Mouse (Mus musculus) layer of hippocampus, adult 9-10 months (tissue): ENCODE data around the gene Zbtb20.

Source experiments
- DNase-seq: peaks from one replicate; pipeline ENCODE4 v3.0.0; 2022; ENCODE audit warnings: low spot score

Zbtb20 gene

GRCm38 (mm10) chr16:43456446-43457172 is 580.9 kb downstream of the Zbtb20 start:
- no peak for DNase-seq

- no peak for DNase-seq
Observed at GRCm38 (mm10) chr16:43457814-43458213, 582.1 kb downstream of the Zbtb20 start.

DNA sequence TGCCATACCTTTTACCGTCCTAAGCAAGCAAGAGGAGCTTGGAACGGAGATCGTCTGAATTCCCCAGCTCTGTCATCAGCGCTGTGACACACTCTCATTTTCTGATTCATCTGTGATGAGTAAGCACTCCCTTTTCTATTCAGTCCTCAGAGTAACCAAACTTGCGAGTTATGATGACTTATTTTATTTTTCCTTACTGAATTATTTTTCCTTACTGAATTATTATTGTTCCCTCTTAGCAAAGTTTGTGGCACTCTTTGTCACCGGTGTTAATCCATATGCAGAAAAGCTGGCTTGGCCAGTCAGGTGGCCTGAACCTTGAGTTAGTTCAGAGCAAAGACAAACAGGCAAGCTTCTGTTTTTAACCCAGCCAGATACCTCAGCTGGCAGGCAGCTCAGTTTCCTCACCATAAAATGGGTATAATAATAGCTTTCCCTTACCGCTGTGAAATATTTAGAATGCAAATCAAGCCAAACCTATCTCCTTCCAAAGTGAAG is 583.1 kb downstream of the Zbtb20 start:
- DNase-seq = no peak

GRCm38 (mm10) chr16:43461745-43462378 is 586.2 kb downstream of the Zbtb20 start:
- no peak for DNase-seq

DNA sequence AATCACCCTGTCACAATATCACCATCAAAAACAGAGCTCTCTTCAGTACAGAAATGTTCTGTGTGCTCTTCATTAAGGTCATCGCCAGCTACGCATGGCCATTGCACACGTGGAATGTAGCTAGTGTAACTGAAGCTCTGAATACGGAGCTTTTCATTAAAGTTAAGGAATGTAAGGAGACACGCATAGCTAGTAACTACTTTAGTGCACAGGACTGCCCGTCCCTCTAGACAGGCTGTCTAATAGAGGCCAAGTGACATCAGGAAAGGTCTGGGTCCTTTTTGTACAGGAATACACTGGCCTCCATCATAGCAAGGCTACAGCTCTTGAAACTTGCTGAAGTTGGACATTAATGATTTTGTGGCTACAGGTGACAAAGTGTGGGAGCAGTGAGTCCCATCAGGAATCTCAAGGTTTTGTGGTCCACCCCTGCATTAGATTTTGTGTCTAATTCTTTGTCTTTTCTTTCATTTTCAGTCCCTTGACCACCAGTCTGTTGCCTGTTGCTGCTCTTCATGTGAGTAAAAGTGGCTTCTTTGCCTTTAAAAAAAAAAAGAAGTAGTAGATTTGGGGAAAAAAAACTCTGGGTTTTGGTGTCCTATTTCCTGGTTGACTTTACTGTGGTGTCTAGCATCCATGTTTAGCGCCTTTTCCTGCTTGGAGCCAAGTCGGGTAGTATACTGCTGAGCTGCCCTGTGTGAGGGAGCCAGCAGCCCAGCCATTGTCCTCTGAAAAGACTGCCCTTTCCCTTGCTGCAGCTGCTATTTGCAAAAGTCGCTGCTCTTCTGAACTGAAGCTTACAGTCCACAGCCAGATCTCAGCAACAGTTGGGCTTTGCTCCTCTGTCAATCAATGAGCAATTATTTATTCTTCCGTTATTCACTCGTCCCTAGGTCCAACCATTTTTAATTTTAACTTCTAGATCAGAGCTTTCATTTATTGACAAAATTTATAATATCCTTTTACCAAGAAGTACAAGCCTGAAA is 587.1 kb downstream of the Zbtb20 start:
- DNase-seq = no peak

DNA sequence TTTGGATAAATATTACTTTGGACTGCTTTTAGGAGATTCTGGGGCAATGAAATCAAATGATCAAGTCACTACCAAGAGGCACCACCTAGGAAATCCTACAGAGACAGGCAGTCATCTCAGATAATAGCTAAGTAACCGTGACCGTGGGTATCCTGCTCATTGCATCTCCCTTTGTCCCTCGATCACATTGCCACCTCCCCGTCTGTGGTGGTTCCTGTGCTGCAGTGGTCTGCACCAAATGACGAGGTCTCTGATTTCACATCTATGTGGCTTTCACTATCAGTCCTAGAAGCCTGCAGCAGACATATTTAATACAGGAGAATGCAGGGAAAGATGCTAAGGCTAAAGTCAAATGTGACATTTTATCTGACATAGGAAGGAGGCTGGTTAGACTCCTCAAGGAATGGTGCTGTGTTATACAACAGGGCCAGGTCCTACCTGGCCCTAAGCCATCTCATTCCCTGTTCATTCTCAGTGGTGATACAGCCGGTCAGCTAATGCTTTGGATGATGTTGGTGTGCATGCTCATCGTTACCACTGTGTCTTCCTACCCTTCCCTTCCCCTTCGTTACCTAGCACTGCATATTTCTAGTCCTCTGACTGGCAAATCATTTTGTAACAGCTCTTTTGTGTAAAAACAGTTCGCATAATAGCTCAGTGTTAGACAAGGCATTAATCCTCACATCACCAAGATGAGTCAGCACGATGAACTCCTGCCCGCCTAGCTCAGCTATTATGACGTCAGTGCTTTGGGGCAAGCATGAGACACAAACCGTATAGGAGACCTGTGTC is 588.2 kb downstream of the Zbtb20 start:
- peak; percentile 42 for DNase-seq

DNA sequence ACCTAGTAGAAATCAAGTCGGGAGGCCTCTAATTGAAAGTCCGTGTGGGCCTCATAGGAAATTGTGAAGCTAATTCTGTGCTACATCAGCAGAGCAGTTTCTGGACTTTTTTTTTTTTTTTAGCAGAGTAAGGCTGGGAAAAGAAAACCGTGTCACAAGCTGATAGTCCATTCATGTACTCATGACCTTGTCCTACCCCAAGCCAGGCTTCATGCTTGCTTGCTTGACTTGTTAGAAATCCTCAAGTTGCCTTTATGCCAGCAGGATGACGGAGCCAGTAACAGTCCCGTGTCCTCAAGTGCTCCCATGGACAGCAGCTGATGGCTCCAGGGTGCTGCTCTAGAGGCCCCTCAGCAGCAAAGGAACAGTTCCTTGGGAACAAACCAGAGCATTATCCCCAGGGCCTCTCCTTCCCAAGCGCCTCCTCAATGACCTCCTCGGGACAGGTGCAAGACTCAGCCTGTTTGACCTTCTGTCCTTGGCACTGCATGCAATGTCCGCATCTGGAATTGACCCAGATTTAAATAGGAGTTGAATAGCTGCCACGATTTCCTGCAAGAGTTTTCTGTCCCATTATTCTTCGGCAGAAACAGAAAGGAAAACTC is 588.9 kb downstream of the Zbtb20 start:
- no peak for DNase-seq

DNA sequence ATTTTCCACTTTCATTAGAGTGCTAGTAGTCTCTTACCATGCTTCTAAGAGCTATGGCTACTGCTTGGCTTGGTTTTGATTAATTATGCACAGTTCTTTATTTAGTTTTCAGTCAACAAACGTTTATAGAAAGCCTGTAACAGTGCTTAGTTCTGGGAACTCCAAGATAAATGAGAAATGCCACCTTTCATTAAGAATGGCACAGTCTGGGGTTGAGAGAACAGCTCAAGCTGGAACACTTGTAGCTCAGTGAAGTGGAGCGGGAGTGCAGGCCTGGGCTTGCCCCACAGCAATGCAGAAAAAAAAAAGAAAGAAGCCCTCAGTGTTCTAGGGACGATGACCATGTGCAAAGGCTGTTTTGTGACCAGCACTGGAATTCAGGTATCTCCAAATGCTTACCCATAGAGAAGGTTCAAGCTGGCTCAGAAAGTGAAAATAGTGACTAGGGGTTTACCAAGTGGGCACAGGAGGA is 589.7 kb downstream of the Zbtb20 start:
- no peak for DNase-seq

DNA sequence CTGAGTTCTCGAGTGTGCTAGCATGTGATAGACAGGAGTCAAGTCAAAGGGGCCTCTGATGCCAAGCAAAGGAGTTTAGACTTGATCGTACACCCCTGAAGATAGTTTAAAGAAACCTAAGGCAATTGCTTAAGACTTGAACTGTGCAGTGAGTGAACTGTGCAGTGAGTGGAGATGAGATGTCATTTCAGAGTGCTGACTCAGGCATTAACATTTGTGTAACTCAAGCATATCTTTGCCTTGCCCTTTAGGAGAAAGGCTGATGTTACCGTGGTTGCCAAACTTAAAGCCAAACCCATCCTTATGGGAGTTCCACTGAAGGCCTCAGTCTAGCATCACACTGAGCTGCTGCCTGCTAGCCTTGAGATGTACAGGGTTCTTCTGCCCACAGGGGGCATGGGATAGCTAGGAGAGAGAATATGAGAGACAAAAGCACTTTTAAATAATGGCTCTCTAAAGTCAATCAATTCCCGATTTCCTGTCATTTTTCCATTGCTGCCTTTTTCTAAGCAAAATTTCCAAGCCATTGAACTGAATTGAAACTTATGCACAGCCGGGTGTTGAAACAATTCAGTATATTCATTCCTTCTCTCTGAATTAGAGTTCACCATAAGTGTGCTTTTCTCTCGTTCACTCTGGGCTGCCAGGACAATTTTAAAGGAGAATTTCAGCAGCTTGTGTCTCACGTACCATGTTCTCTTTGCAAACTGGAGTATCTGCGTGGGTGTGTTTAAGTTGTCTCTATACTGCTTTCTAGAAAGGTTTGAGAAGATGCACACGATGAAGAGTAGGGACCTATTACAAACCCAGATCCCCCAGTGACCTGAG is 590.5 kb downstream of the Zbtb20 start:
- no peak for DNase-seq

GRCm38 (mm10) chr16:43466749-43467065 is 591.0 kb downstream of the Zbtb20 start:
- DNase-seq = peak; percentile 49

DNA sequence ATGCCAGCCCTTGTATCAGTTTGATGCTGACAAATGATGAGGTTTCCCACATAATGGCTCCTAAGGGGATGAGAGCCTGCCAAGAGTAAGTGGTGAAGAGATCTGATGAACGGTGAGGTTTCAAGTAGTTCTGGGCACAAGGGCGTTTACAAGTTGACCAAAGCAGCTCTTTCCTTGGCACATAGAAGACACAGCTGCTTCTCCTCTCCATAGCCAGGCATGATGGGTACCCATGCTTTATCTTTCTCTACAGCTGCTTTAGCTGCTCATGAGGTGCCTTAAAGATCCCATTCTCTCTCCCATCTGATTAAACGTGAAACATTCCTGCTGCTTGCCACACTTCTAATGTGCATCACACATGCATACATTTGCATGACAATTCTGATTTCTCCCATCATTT is 595.4 kb downstream of the Zbtb20 start:
- DNase-seq = no peak

- DNase-seq = no peak
Observed at GRCm38 (mm10) chr16:43474941-43475728, 599.5 kb downstream of the Zbtb20 start.

GRCm38 (mm10) chr16:43476921-43477320 is 601.2 kb downstream of the Zbtb20 start:
- no peak for DNase-seq

DNA sequence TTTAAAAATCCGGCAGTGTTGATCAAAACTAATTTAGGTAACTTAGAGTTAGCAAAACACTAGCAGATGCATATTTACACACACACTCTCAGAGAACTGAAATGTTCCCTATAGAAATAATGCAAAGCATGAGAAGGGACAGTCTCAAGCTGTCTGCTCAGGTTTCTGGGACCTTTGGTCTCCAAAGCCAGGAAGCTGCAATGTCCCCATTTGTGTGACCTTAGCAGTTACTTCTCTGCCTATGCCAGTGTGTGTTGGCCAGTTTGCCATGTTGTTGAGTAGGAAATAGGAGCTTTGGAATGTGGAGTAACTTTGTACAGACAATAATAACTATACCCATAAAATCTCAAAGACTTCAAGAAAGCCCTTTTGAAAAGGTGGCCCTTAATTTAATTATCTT is 602.7 kb downstream of the Zbtb20 start:
- no peak for DNase-seq

GRCm38 (mm10) chr16:43480532-43480931 is 604.9 kb downstream of the Zbtb20 start:
- no peak for DNase-seq

GRCm38 (mm10) chr16:43482125-43482524 is 606.4 kb downstream of the Zbtb20 start:
- no peak for DNase-seq

DNA sequence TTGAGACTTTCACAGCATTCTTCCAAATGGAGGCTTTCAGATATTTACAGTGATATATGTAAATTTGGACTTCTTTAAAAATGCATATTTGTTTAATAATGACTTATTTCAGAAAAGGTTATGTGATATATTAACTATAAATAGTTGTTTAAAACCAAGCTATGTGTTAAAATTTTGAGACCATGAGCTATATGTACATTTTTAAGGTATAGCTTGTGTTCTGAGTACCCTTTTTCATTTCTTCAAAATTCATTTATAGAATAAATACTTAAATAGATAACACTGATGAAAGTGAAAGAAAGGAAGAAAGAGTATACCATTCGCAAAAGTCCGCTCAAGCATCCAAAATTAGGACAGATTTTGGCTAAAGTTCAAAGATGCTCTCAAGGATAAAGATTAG is 607.1 kb downstream of the Zbtb20 start:
- no peak for DNase-seq

GRCm38 (mm10) chr16:43484400-43484799 is 608.7 kb downstream of the Zbtb20 start:
- no peak for DNase-seq

- DNase-seq = no peak
Observed at GRCm38 (mm10) chr16:43489362-43489761, 613.7 kb downstream of the Zbtb20 start.
